Mouse (Mus musculus) gonadal fat pad, adult 2 months (tissue): ENCODE measurements around the gene Elavl3. TPM values are rescaled to one million over a fixed set of nuclear protein-coding genes. Genes with fewer than 3 reads are reported as not detected.
"Not testable (repeated sequence)": the region's sequence is repeated elsewhere in the genome, so short reads cannot be mapped to it uniquely, and the experiment has no call there.

Source experiments
- DNase-seq: peaks from one replicate; pipeline ENCODE4 v3.0.0-alpha.2; 2012; ENCODE audit warnings: low read depth
- polyA plus RNA-seq: library from polyadenylated mRNA; depleted of rRNA; stranded (reverse); fragments of >200 nt; gene quantifications from 2 replicates; pipeline ENCODE4 v1.2.3, GENCODE M21; 2012; rRNA removed

Elavl3 gene
- 0.05 and 0.20 TPM in 2 replicates for polyA plus RNA-seq

DNA sequence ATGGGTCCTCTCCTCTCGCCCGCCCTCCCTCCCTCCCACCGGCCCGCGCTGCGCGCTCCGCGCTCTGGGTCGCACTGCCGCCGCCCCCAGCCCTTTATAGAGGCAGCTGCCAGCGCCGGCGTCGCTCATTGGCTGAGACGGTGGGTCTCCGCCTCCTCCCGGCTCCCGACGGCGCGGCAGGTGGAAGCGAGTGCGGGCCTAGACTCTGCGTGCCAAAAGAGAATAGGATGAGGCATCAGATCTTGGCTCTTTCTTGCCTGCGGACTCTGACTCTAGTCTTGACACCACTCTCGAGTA lies at the start of gene Elavl3:
TSS of gene Elavl3 (minus strand) at position 66 of the 297 bp plus-strand sequence.
- no peak for DNase-seq

DNA sequence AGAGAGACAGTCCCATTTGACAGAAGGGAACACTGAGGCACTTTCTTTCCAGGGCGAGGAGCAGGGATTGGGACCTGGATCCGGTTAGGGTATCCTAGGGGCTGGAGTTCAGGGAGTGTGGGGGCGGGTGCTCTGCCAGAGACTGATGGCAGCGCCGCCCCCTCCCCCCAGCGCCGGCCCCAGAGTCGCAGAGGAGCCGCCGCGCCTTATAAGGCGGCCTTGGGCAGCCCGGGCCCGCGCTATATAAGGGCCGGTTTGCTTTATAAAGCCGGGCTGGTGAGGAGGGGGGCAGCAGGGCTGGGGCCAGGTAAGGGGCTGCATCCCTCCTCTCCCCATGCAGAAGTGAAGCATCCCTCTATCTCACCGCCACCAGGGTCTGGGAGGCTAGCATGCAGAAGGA lies 48.1 kb upstream of the Elavl3 start:
- no peak for DNase-seq

DNA sequence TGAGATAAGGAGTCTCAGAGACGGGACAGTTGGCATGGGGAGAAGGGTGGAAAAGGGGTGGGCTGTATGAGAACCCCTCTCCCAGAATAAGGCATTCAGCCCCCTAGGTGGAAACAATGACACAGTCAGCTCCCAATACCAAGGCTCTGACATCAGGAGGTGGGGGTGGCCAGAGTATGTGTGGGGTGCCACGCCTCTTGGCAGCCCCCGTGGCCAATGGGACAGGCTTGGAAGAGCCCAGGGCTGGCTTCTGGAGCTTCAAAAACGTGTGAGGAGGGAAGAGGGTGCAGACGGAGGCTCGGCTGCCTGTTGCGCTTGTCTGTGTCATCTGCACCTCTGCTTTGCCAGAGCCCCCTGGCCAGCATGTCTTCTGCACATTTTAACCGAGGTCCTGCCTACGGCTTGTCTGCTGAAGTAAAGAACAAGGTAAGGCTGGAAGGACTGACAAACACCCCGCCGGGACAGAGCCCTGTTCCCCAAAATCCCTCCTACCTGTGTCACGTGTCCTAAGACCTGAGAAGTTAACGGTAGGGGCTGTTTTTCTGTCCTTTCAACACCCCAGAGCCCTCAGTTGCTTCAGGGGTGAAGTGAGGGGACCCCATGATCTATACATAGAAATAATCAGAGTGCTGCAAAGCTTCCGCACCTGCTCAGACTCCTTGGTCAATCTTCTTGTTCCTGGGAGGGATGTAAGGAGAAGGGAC lies 47.3 kb upstream of the Elavl3 start, which contains the start of gene Cnn1:
TSS of gene Cnn1 (plus strand) at position 224 of the 704 bp plus-strand sequence.
- no peak for DNase-seq

DNA sequence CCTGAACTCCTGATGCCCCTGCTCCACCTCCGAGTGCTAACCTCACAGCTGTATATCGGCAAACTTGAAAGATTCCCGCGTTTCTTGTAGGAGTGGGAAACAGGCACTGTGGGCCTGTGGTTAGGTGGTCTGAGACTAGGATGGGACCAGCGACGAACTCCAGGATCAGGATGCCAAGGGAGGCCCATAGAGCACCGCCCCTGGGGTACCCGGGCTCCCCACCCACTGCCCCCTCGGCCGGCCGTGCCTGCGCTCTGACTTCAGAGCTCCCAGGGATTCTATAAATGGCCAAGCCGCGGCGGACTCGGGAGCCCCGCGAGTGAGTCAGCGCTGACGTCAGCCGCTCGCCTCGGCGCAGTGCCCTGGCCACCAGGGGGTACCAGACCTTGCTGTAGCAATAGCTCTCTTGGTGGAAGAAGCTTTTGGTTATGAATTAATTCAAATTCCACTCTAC lies 44.1 kb upstream of the Elavl3 start:
- no peak for DNase-seq

DNA sequence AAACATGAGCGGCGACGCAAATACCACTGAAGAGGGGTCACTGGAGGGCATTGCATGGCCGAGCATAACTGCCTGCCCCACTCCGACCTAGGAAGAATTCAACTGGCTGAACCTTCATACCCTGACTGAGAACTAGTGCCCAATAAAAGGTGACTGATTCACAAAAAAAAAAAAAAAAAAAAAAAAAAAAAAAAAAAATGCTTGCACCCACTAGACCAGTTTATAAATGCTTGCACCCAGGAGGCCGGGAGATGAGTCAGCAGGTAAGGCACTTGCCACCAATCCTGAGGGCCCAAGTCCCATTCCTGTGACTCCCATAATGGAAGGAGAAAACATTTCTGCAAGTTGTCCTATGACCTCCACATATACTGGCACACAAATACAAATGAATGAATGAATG lies 40.9 kb upstream of the Elavl3 start:
- DNase-seq = no peak

DNA sequence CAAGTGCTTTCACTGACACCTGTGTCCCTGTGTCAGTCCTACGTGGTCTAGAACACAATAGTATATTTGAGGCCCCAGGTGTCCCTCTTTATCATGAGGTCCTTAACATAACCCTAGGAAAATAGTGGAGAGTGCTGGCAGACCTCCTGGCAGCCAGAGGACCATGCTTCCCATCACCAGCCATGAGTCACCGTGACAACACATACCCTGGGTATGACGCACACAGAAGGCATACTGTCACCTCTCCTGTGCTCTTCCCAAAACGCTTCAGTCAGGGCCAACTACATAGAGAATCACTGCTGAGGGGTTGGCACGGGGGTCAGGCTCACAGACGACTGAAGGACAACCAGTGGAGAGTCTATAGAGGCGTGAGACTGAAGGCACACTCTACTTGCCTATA lies 38.2 kb upstream of the Elavl3 start:
- no peak for DNase-seq

DNA sequence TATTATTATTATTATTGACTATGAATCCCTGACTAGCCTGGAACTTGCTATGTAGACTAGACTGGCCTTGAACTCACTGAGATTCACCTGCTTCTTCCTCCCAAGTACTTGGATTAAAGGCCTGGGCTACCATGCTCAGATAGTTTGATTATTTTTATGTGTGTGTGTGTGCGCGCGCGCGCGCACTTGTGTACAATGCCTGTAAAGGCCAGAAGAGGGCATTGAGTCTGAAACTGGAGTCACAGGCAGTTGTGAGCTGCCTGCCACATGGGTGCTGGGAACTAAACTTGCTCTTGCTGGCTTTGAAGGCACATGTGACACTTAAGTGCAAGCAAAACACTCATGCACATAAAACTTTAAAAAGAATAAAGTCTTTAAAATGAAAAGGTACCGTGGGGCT lies 37.5 kb upstream of the Elavl3 start:
- no peak for DNase-seq

DNA sequence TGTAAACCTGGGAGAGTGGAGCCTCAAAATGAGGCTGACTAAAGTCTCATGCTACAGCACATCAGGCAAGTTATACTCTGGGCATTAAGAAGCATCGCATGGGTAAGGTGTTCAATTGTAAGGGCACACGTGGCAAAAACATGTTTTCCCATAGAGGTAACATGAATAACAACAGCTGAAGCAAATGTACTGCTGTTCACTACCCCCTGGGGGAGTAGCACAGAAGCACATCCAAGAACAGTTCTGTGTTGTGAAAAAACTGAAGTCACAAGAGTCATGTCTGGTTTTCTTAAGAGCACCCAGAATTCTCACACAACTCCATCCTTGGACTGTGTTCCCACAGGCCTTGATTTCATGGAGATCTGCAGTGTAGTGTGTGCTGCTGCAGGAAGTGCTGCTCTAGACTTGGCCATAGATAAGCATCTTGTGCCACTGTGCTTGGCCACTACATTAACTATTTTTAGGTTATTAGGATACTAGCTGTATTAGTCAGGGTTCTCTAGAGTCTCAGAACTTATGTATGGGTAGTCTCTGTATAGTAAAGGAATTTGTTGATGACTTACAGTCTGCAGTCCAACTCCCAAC lies 35.3 kb upstream of the Elavl3 start:
- DNase-seq = no peak

DNA sequence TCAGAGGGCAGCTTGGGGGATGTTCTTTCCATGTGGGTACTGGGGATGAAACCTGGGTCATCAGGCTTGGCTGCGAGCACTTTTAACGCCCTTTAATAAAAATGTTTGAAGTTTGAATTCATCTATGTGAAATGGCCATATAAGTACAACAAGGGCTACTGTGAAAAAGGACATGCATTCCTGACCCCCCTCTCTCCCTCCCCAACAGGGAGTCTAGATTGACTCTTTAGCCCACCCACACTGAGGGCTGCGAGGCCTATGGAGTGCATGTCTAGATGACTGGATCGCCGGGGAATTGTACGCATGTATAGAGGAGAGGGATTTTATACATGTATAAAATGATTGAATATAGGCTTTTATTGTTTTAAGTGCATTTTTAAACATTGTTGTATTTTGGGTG lies 34.2 kb upstream of the Elavl3 start:
- DNase-seq = no peak

DNA sequence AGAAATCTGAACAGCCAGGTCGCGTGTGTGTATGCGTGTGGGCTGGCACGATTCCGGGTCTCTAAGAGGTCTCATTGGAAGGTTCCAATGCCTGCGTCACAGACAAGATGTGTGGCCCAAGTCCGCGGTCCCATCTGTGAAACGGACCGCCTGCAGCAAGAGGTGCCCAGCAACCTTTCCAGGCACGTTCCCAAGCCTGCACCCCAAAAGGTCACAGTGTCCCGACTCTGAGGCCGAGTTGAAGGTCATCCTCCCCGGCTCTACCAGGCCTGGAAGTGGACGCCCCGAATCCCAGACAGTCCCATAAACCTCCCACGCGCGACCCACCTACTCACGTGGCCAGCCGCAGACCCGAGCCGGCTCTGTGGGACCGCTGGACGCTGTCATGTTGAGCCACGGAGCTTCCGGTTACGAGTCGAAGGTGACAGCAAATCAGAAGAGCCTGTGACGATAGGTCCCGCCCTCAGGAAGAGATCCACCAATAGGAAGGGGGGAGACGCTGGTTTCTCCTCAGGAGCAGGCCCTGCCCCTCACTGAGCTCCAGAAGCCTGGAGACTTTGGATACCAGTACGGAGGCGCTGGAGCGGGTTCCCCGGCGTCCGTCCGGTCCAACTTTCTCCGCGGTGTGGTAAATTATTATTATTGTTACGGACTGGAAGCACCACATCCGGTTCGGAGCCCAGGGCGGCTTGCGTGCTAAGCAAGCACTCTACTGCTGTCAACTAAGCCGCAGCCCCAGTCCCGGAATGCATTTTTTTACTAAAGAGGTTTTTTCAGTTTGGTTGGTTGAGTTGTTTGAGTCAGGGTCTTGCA lies 33.4 kb upstream of the Elavl3 start, which contains the start of gene Ecsit:
TSS of gene Ecsit (minus strand) at position 417 of the 813 bp plus-strand sequence.
- peak; percentile 89 for DNase-seq

DNA sequence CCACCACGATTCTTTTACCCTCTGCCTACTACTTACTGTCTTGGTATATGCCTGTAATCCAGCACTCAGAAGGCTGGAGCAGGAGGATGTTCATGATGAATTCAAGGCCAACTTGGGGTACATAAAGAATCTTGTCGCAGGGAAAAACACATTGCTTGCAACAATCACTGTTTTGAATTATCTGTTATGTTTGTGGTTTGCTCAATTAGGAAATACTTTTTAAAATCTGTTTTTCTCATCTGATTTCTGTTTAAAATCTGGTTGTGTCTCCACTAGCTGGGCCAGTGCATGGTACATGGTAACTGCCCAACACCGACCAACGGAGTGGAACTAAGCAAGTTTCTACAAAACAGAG lies 32.8 kb upstream of the Elavl3 start:
- no peak for DNase-seq

DNA sequence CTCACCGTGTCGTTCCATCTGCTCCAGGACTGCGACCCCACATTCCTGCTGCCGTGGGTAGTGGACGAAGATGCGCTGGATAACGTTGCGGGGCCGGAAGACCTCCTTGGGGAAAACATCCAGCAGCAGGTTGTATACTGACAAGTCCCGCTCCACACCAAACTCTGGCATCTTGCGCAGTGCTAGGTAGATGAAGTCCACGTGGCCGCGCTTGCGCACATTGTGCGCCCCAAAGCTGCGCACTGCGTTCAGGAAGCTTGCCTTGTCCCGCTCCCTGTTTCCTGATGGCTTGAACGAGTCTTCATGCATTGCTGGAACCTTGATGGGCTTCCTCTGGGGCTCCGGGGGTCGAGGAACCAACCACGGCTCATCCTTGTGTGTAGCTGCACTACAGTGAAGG lies 24.4 kb upstream of the Elavl3 start:
- DNase-seq = no peak

DNA sequence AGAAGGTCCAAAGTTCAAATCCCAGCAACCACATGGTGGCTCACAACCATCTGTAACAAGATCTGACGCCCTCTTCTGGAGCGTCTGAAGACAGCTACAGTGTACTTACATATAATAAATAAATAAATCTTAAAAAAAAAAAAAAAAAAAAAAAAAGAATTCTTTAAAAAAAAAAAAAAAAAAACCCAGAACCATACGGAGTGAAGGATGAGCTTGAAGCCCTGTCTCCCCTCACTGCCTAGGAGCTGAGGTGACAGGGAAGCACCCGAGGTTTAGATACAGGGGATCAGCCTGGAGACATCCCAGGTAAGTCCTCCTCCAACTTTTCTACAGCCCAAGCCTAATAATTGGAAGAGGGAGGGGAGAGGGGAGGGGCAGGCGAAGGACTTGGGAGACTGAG lies 24.0 kb upstream of the Elavl3 start:
- DNase-seq = not testable (repeated sequence)

DNA sequence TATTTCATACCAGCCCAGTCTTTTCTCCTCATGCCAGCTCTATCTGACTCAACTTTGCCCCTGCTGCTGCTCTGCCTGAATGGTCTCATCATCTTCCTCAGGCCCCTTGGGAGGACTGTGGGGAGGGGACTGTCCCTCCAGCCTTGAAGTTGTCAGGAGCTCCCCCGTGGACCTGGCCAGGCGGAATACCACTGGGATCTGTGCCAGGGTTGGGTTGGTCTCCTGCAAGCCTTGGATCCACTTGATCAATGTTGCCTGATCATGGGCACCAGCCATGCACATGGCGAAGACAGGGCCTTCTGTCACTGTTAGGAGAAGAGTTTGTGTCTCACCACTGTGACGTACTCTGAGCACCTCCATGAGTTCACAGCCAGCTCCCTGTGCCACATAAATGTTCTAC lies 20.5 kb upstream of the Elavl3 start:
- DNase-seq = no peak

DNA sequence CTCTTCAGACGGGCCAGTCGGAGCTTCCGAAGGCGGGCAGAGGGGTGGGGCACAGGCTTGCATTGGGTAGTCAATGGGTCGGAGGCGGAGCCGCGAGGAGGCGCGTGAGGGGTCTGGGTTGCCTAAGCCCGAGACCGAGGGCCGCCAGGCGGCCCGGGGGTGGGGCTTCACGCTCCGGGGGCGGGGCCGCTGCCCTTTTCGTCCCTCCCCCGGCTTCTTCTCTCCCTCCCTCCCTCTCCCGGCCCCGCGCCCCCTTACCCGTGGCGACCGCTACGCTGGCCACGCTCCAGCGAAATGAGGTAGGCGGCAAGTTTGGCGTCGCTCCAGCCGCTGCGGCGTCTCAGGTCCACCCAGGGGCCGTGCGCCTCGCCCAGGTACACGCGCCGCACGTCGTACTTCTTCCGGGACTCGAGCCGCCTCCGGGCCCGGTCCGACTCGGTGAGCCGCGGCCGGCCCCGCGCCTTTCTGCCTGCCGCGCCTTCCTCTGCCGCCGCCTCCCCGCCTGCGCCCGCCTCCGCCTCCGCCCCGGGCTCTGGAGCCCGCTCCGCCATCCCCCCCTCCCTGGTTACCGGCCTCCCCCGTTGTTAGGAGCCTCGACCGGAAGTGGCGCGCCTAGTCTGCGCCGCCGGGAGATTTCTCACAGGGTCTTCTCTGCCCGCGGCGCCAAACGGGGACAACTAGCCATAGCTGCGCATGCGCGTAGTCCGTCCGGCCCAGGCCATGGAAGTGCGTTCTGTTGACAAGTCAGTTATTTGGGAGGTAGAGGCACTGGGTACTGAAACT lies 19.2 kb upstream of the Elavl3 start, which contains the start of the genes Gm49318 and Zfp653:
TSS of gene Gm49318 (minus strand) at position 469 of the 783 bp plus-strand sequence.
TSS of gene Zfp653 (minus strand) at position 586 of the 783 bp plus-strand sequence.
- DNase-seq = no peak

DNA sequence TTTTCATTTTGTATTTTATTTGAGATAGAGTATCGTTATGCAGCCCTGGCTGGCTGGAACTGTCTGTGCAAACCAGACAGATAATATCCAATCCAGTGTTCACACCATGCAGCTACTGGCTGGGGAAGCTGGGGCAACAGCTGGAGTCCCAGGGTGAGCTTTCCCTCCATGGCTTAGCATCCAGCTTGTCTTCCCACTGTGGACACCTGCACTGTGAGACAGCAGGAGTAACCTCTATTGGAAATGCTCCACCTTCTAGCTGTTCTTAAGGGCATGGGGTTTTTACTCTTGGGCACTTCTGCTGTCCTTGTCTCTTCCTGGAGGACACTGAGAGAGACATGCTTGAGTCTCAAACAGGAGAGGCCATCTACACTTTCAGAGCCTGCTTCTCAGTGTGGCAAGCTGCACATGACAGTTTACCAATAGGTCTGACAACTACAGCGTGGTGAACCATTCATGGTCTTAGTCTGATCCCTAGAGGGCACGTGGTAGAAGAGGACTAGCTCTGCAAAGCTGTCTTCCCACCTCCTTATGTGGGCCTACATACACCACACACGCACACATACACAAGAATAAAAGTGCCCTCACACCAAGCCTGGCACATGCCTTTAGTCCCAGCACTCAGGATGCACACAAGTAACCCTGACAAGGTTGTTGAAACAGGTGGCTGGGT lies 18.2 kb upstream of the Elavl3 start:
- no peak for DNase-seq

DNA sequence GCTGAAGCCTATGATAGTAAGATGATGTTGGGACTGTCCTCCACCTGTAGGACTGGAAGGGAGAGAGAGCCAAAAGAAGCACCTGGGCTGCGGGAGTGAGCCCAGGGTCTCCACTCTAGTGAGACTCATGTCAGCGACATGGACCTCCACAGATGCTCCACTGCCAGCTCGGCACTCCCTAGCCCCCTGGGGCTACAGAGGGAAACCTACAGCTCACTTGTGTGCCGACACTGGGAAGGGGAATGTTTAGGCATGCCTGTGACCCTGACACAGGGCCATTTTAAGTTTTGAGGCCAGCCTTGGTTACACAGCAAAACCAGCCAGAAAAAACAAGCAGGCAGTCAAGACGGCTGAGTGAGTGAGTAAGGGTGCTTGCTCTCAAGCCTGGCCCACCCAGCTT lies 15.4 kb upstream of the Elavl3 start:
- DNase-seq = no peak

DNA sequence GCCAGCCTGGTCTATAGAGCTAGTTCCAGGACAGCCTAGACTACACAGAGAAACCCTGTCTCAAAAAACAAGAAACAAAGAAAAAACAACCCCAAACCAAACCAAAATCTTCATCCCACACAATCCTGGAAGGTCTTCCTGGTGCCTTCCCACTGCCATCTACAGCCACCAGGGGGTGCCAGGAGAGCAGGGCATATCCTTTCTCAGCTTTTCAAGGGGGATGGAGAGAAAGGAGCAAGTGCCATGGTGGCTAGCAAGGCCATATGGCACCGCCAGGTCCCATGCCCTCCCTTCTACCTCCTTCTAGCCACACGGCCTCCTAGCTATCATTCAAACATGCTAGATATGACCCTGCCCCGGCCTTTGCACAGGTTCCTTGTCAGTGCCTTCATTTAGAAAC lies 14.6 kb upstream of the Elavl3 start:
- no peak for DNase-seq

DNA sequence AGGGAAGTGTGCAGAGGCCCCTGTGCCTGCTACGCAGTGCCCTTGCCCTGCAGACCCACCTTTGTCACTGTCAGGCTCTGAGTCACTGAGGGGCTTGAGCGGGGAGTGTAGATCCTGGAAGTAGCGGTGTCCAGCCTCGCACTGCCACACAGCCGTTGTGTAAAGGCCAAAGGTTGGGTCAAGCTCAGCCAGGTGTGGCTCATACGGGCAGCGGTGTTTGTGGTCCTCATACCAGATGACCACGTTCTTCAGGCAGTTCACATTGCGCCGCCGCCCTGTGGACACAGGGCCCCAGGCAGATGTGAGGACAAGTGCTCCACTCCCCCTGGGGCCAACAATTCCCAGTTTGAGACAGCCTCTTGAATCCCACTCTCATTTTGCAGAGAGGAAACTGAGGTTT lies 13.8 kb upstream of the Elavl3 start:
- DNase-seq = no peak

DNA sequence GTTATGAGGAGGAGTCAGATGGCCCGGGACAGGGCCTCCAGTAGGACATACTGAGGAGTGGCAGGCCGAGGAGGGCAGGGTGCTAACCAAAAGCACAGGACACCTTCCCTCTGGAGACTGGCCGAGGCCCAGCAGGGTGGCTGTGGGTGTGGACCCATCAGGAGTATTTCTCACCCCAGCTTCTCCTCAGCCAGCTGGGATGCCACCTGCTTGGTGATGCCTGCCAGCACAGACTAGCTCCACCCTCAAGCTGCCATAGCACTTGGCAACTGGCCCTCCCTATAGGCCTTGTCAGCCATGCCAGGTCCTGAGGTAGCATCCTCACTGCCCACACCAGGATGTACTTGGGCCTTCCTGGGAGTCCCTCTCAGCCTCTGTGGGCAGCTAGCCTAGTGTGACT lies 12.5 kb upstream of the Elavl3 start:
- no peak for DNase-seq

DNA sequence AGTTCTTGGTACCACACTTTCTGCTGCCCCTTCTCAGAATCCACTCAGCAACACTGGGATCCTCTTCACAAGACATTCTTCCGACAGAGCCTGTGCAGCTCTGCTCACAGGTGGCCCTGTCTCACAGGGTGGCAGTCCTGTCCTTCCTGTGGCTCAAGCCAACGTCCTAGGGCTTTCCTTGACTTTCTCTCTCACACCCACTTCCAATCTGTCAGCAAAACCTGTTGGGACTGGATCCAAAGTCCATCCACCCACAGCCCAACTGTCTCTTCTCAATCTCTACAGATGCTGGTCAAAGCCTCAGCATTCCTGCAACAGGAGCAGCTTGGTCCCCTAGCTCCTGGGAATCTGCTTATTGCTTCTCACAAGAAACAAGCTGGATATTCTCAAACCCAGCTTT lies 9.5 kb upstream of the Elavl3 start:
- DNase-seq = no peak
